Mouse (Mus musculus): ENCODE data around the gene Catsperg1. TPM values are rescaled to one million over a fixed set of nuclear protein-coding genes. Genes with fewer than 3 reads are reported as not detected.

Catsperg1 gene
- polyA plus RNA-seq (2015; fragmentation: Nextera tagmentation; extraction: Ambion mirVana): 3.8 and 5.8 TPM in 2 replicates

DNA sequence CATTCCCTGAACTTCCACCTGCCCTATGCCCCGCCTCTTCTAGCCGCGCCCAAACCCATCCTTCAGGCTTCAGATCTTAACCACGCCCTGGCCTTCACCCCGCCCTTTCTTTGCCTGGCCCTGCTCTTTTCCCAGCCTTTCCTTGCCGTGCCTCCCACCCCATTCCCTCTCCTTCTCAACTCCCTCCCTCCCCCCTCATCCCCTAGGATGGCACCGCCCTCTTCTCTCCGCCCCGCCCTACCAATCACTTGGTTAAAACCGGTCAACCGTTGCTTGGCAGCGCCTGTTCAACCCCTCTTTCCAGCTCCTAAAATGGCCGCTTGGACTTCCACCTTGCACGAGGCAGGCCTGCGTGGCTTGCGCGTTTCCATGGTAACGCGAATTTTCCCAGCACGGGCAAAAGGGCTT is at the start of gene Catsperg1:
Gene Catsperg1 (minus strand): TSS at position 361 of the 408 bp plus-strand sequence.
- Histone ChIP-seq H3K9ac (ENCODE audit: low read depth, low read length) (peak within 1 kb of the TSS; percentile 43; the same call in 1 of the 2 replicates), H3K27ac (ENCODE audit: low read length) (peak within 1 kb of the TSS; percentile 73), H3K9me3 (replicated peaks; ENCODE audit: control insufficient read depth, low read length, poor library complexity, severe bottlenecking) (no peaks in the 10 kb centered on the region), H3K4me2 (ENCODE audit: low read length) (peak within 1 kb of the TSS; percentile 58), H3K27me3 (ENCODE audit: control insufficient read depth, insufficient read depth, low read depth, low read length) (no peaks in the 10 kb centered on the region), H3K36me3 (ENCODE audit: control insufficient read depth, insufficient read depth, low read length) (no peaks in the 10 kb centered on the region), H3K4me1 (ENCODE audit: control insufficient read depth, insufficient read depth, low read length) (peaks cover 8% of the 10 kb centered on the region), H3K4me3 (ENCODE audit: low read depth, low read length) (peak within 1 kb of the TSS; percentile 31)
- ATAC-seq: peak; percentile 89
- under 1% methylated on average over 20 of the region's 20 CpGs for WGBS

- no peaks in the 10 kb centered on the region for H3K27me3 ChIP-seq (ENCODE audit: control insufficient read depth, insufficient read depth, low read depth, low read length)
- ATAC-seq: no peak
- WGBS: 88% methylated on average over 6 of the region's 6 CpGs
- no peaks in the 10 kb centered on the region; the same call in 1 of the 2 replicates for H3K4me1 ChIP-seq (ENCODE audit: control insufficient read depth, insufficient read depth, low read length)
- H3K4me2 ChIP-seq (ENCODE audit: low read length): no peak overlapping the region
- no peaks in the 10 kb centered on the region for H3K9me3 ChIP-seq (replicated peaks; ENCODE audit: control insufficient read depth, low read length, poor library complexity, severe bottlenecking)
- H3K9ac ChIP-seq (ENCODE audit: low read depth, low read length): no peak overlapping the region
- no peaks in the 10 kb centered on the region for H3K36me3 ChIP-seq (ENCODE audit: control insufficient read depth, insufficient read depth, low read length)
- no peak overlapping the region for H3K4me3 ChIP-seq (ENCODE audit: low read depth, low read length)
- no peak overlapping the region for H3K27ac ChIP-seq (ENCODE audit: low read length)
Measured at GRCm38 (mm10) chr7:29262151-29262550, 48.3 kb upstream of the Catsperg1 start.

GRCm38 (mm10) chr7:29259781-29260730 is 46.2 kb upstream of the Catsperg1 start:
- 68% methylated on average over 10 of the region's 10 CpGs for WGBS
- no peaks in the 10 kb centered on the region; the same call in 1 of the 2 replicates for H3K4me1 ChIP-seq (ENCODE audit: control insufficient read depth, insufficient read depth, low read length)

GRCm38 (mm10) chr7:29257368-29257767 is 43.5 kb upstream of the Catsperg1 start:
- H3K27ac ChIP-seq (ENCODE audit: low read length): no peak overlapping the region
- H3K27me3 ChIP-seq (ENCODE audit: control insufficient read depth, insufficient read depth, low read depth, low read length): no peaks in the 10 kb centered on the region
- no peak for ATAC-seq
- no peaks in the 10 kb centered on the region for H3K9me3 ChIP-seq (replicated peaks; ENCODE audit: control insufficient read depth, low read length, poor library complexity, severe bottlenecking)
- no peak overlapping the region for H3K4me3 ChIP-seq (ENCODE audit: low read depth, low read length)
- no peaks in the 10 kb centered on the region; the same call in 1 of the 2 replicates for H3K4me1 ChIP-seq (ENCODE audit: control insufficient read depth, insufficient read depth, low read length)
- 95% methylated on average over 1 of the region's 1 CpGs for WGBS
- no peak overlapping the region for H3K9ac ChIP-seq (ENCODE audit: low read depth, low read length)
- H3K36me3 ChIP-seq (ENCODE audit: control insufficient read depth, insufficient read depth, low read length): no peaks in the 10 kb centered on the region
- H3K4me2 ChIP-seq (ENCODE audit: low read length): no peak overlapping the region

More at GRCm38 (mm10) chr7:29259781-29260730, 46.2 kb upstream of the Catsperg1 start:
- H3K27me3 ChIP-seq (ENCODE audit: control insufficient read depth, insufficient read depth, low read depth, low read length): no peaks in the 10 kb centered on the region
- H3K4me3 ChIP-seq (ENCODE audit: low read depth, low read length): no peak overlapping the region
- H3K36me3 ChIP-seq (ENCODE audit: control insufficient read depth, insufficient read depth, low read length): no peaks in the 10 kb centered on the region
- no peak overlapping the region for H3K27ac ChIP-seq (ENCODE audit: low read length)
- ATAC-seq: no peak
- H3K9ac ChIP-seq (ENCODE audit: low read depth, low read length): no peak overlapping the region
- H3K9me3 ChIP-seq (replicated peaks; ENCODE audit: control insufficient read depth, low read length, poor library complexity, severe bottlenecking): no peaks in the 10 kb centered on the region
- H3K4me2 ChIP-seq (ENCODE audit: low read length): no peak overlapping the region

- no peak overlapping the region for H3K27ac ChIP-seq (ENCODE audit: low read length)
- H3K4me1 ChIP-seq (ENCODE audit: control insufficient read depth, insufficient read depth, low read length): no peaks in the 10 kb centered on the region; the same call in 1 of the 2 replicates
- no peak for ATAC-seq
- no peaks in the 10 kb centered on the region for H3K36me3 ChIP-seq (ENCODE audit: control insufficient read depth, insufficient read depth, low read length)
- no peaks in the 10 kb centered on the region for H3K9me3 ChIP-seq (replicated peaks; ENCODE audit: control insufficient read depth, low read length, poor library complexity, severe bottlenecking)
- no peaks in the 10 kb centered on the region for H3K27me3 ChIP-seq (ENCODE audit: control insufficient read depth, insufficient read depth, low read depth, low read length)
- H3K9ac ChIP-seq (ENCODE audit: low read depth, low read length): no peak overlapping the region
- 88% methylated on average over 4 of the region's 4 CpGs for WGBS
- H3K4me2 ChIP-seq (ENCODE audit: low read length): no peak overlapping the region
- no peak overlapping the region for H3K4me3 ChIP-seq (ENCODE audit: low read depth, low read length)
Measured at GRCm38 (mm10) chr7:29255875-29256274, 42.0 kb upstream of the Catsperg1 start.

- Histone ChIP-seq H3K9me3 (replicated peaks; ENCODE audit: control insufficient read depth, low read length, poor library complexity, severe bottlenecking) (no peaks in the 10 kb centered on the region), H3K9ac (ENCODE audit: low read depth, low read length) (no peak overlapping the region), H3K27ac (ENCODE audit: low read length) (no peak overlapping the region), H3K4me1 (ENCODE audit: control insufficient read depth, insufficient read depth, low read length) (no peaks in the 10 kb centered on the region), H3K4me2 (ENCODE audit: low read length) (no peak overlapping the region), H3K36me3 (ENCODE audit: control insufficient read depth, insufficient read depth, low read length) (no peaks in the 10 kb centered on the region), H3K27me3 (ENCODE audit: control insufficient read depth, insufficient read depth, low read depth, low read length) (peaks cover 4% of the 10 kb centered on the region; the same call in 1 of the 2 replicates), H3K4me3 (ENCODE audit: low read depth, low read length) (no peak overlapping the region)
- no peak for ATAC-seq
- 59% methylated on average over 5 of the region's 5 CpGs for WGBS
Measured at GRCm38 (mm10) chr7:29253842-29254241, 40.0 kb upstream of the Catsperg1 start.

- H3K4me1 ChIP-seq (ENCODE audit: control insufficient read depth, insufficient read depth, low read length): no peaks in the 10 kb centered on the region
- no peak for ATAC-seq
- no peak overlapping the region for H3K4me3 ChIP-seq (ENCODE audit: low read depth, low read length)
- no peaks in the 10 kb centered on the region; the same call in 1 of the 2 replicates for H3K36me3 ChIP-seq (ENCODE audit: control insufficient read depth, insufficient read depth, low read length)
- 81% methylated on average over 3 of the region's 3 CpGs for WGBS
- no peak overlapping the region for H3K9ac ChIP-seq (ENCODE audit: low read depth, low read length)
- H3K27me3 ChIP-seq (ENCODE audit: control insufficient read depth, insufficient read depth, low read depth, low read length): peaks cover 19% of the 10 kb centered on the region
- H3K9me3 ChIP-seq (replicated peaks; ENCODE audit: control insufficient read depth, low read length, poor library complexity, severe bottlenecking): no peaks in the 10 kb centered on the region
- H3K4me2 ChIP-seq (ENCODE audit: low read length): no peak overlapping the region
- H3K27ac ChIP-seq (ENCODE audit: low read length): no peak overlapping the region
Measured at GRCm38 (mm10) chr7:29251166-29251565, 37.3 kb upstream of the Catsperg1 start.

- Histone ChIP-seq H3K4me2 (ENCODE audit: low read length) (peak within 1 kb of the TSS; percentile 6; the same call in 1 of the 2 replicates), H3K4me3 (ENCODE audit: low read depth, low read length) (no peak within 1 kb of the TSS), H3K9me3 (replicated peaks; ENCODE audit: control insufficient read depth, low read length, poor library complexity, severe bottlenecking) (no peaks in the 10 kb centered on the region), H3K27me3 (ENCODE audit: control insufficient read depth, insufficient read depth, low read depth, low read length) (peaks cover 19% of the 10 kb centered on the region), H3K9ac (ENCODE audit: low read depth, low read length) (0 out of 2 replicates have a peak within 1 kb of the TSS, but pooled peaks have one; percentile 28), H3K36me3 (ENCODE audit: control insufficient read depth, insufficient read depth, low read length) (peaks cover 9% of the 10 kb centered on the region; the same call in 1 of the 2 replicates), H3K4me1 (ENCODE audit: control insufficient read depth, insufficient read depth, low read length) (no peaks in the 10 kb centered on the region), H3K27ac (ENCODE audit: low read length) (no peak within 1 kb of the TSS)
- no peak for ATAC-seq
- 18% methylated on average over 20 of the region's 20 CpGs for WGBS
Measured at GRCm38 (mm10) chr7:29248261-29248841, 34.5 kb upstream of the Catsperg1 start, which contains the start of gene 2200002D01Rik. TSS of gene 2200002D01Rik (minus strand) at chr7:29248466.
